Mouse (Mus musculus) limb, embryonic 12.5 days (tissue): ENCODE results near the gene Gm20388. TPM values are rescaled to one million over a fixed set of nuclear protein-coding genes. Genes with fewer than 3 reads are reported as not detected.

ENCODE experiments used
- ATAC-seq: fragments of 200-750 bp; cut with Nextera tagmentation; 2 replicates; pipeline ENCODE4 v1.8.0; 2017; ENCODE audit warnings: low read depth, moderate TSS enrichment; ENCODE audit not compliant: insufficient number of reproducible peaks, insufficient read depth, low FRiP score, low TSS enrichment
- H3K27ac ChIP-seq: fragments of 300-500 bp; sonication (generic); 2 replicates; pipeline ENCODE4 v1.5.1; 2016; ENCODE audit warnings: mild to moderate bottlenecking, moderate library complexity
- H3K27me3 ChIP-seq: fragments of 300-500 bp; sonication (generic); 2 replicates; pipeline ENCODE4 v1.6.1; 2016; ENCODE audit warnings: mild to moderate bottlenecking, moderate library complexity
- H3K36me3 ChIP-seq: fragments of 300-500 bp; sonication (generic); 2 replicates; pipeline ENCODE4 v1.6.1; 2016; ENCODE audit warnings: mild to moderate bottlenecking, moderate library complexity
- H3K4me1 ChIP-seq: fragments of 300-500 bp; sonication (generic); replicated peaks from 2 replicates; pipeline ENCODE4 v1.6.1; 2016
- H3K4me2 ChIP-seq: fragments of 300-500 bp; sonication (generic); 2 replicates; pipeline ENCODE4 v1.6.1; 2016; ENCODE audit warnings: mild to moderate bottlenecking, moderate library complexity
- H3K4me3 ChIP-seq: fragments of 300-500 bp; sonication (generic); replicated peaks from 2 replicates; pipeline ENCODE4 v1.5.1; 2016; ENCODE audit warnings: mild to moderate bottlenecking
- H3K9ac ChIP-seq: fragments of 300-500 bp; sonication (generic); replicated peaks from 2 replicates; pipeline ENCODE4 v1.6.1; 2016; ENCODE audit warnings: mild to moderate bottlenecking, moderate library complexity
- H3K9me3 ChIP-seq: fragments of 300-500 bp; sonication (generic); 2 replicates; pipeline ENCODE4 v1.6.1; 2016; ENCODE audit warnings: mild to moderate bottlenecking, moderate library complexity
- WGBS: fragments of 180-500 bp; shearing (Covaris S2); methylation state at CpG from one replicate; pipeline ENCODE4 v1.1.7; 2016; 5-methylcytosine and 5-hydroxymethylcytosine counted together
- polyA plus RNA-seq: library from polyadenylated mRNA; unstranded; fragments of >200 nt; fragmentation: Nextera tagmentation; extraction: Ambion mirVana; gene quantifications from 2 replicates; pipeline ENCODE4 v1.2.1, GENCODE M21; 2016

The Gm20388 gene
- polyA plus RNA-seq, 1 experiment from 2014 or later = not detected

DNA sequence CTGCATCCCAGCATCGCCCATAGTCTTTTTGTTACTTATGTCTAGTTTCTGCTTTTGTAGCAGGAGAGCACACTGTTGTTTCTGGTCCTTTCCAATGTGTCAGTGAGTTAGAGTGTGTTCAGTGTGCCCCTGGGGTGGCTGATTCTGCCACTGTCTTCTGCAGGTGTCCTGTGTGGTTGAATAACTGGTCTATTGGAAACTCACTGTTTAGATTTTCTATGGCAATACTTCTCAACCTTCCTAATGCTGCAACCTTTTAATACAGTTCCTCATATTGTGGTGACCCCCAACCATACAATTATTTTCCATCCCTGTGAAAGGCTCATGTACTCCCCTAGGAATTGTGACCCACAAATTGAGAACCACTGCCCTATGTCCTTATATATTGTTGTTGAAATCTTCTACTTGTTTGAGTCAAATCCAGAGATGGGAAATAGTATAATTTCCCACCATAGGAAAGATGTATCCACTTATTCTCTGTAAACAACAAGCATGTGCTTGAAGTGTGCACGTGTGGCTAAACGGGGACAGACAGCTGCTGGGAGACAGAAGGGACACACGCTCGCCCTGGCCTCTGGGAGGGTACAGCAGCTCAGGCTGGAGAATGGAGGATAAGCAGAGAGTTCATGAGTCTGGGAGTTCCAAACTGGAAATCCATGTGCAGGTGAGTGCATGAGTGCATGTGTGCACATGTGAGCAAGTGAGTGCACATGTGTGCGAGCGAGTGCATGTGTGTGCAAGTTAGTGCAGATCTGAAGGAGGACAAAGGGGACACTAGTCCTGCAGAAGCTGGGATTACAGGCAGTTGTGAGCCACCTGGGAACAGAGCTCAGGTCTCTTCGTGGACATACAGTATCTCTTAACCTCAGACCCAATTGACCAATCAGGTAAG, 1931.7 kb downstream of the Gm20388 start:
- no peaks in the 10 kb centered on the region for H3K9me3 ChIP-seq
- H3K9ac ChIP-seq = no peak overlapping the region
- H3K27me3 ChIP-seq = no peaks in the 10 kb centered on the region
- no peak overlapping the region for H3K4me3 ChIP-seq
- WGBS = 88% methylated on average over 8 of the region's 8 CpGs
- no peak overlapping the region for H3K4me2 ChIP-seq
- H3K36me3 ChIP-seq = no peaks in the 10 kb centered on the region
- no peak for ATAC-seq
- H3K4me1 ChIP-seq = no peaks in the 10 kb centered on the region
- no peak overlapping the region for H3K27ac ChIP-seq

- Histone ChIP-seq H3K36me3 (no peaks in the 10 kb centered on the region), H3K4me3 (no peak overlapping the region), H3K9ac (no peak overlapping the region), H3K4me1 (no peaks in the 10 kb centered on the region), H3K9me3 (no peaks in the 10 kb centered on the region), H3K27me3 (no peaks in the 10 kb centered on the region), H3K27ac (no peak overlapping the region), H3K4me2 (no peak overlapping the region)
- ATAC-seq = no peak
- 78% methylated on average over 3 of the region's 3 CpGs for WGBS
Observed at GRCm38 (mm10) chr8:121843184-121843733, 1932.6 kb downstream of the Gm20388 start.

DNA sequence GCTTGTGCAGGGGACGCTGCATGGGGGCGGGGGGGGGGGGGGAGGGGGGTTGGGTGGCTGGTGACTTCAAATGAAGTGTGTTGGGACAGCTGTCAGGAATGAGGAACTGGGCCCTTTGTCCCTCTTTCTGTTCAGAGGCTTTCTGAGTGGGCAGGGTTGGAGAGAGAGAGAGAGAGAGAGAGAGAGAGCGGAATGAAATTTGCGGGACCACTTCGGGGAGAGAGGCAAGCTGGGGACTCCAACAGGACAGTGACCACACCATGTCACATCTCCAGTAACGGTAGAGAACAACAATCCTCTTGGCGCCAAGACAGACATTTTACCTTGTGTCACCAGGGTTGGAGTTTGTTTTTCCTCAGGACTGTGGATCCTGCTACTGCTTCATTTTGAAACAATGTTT, 1934.1 kb downstream of the Gm20388 start:
- Histone ChIP-seq H3K4me2 (no peak overlapping the region), H3K4me1 (no peaks in the 10 kb centered on the region), H3K27ac (no peak overlapping the region), H3K9me3 (no peaks in the 10 kb centered on the region), H3K9ac (no peak overlapping the region), H3K27me3 (no peaks in the 10 kb centered on the region; the same call in 1 of the 2 replicates), H3K4me3 (no peak overlapping the region), H3K36me3 (no peaks in the 10 kb centered on the region)
- no peak for ATAC-seq
- 62% methylated on average over 5 of the region's 7 CpGs for WGBS

DNA sequence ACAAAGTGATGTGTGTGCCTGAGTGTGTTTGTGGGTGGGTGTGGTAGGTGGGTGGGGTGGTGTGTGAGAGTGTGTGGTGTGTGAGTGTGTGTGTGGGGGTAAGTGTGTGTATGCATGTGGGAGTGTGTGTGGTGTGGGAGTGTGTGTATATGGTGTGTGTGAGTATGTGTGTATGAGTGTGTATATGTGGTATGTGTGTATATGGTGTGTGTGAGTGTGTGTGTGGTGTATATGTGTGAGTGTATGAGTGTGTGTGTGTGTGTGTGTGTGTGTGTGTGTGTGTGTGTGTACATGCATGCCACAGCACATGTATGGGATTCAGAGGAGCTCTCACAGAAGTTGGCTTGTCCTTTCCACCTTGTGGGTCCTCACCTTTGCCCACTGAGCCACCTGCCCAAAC, 1936.2 kb downstream of the Gm20388 start:
- no peaks in the 10 kb centered on the region for H3K36me3 ChIP-seq
- no peaks in the 10 kb centered on the region for H3K9me3 ChIP-seq
- H3K4me1 ChIP-seq = peaks cover 12% of the 10 kb centered on the region; the same call in 1 of the 2 replicates
- no peak overlapping the region for H3K9ac ChIP-seq
- no peak overlapping the region for H3K4me2 ChIP-seq
- H3K4me3 ChIP-seq = no peak overlapping the region
- peaks cover 4% of the 10 kb centered on the region for H3K27me3 ChIP-seq
- no peak overlapping the region for H3K27ac ChIP-seq
- no peak for ATAC-seq

GRCm38 (mm10) chr8:121847261-121847822, 1936.7 kb downstream of the Gm20388 start:
- Histone ChIP-seq H3K27me3 (peaks cover 8% of the 10 kb centered on the region), H3K9me3 (no peaks in the 10 kb centered on the region), H3K9ac (no peak overlapping the region), H3K4me3 (no peak overlapping the region), H3K4me2 (no peak overlapping the region), H3K36me3 (no peaks in the 10 kb centered on the region), H3K27ac (no peak overlapping the region), H3K4me1 (peaks cover 12% of the 10 kb centered on the region; the same call in 1 of the 2 replicates)
- ATAC-seq = no peak
- 78% methylated on average over 10 of the region's 10 CpGs for WGBS

GRCm38 (mm10) chr8:121847987-121848386, 1937.3 kb downstream of the Gm20388 start:
- H3K36me3 ChIP-seq = no peaks in the 10 kb centered on the region
- no peak for ATAC-seq
- H3K27ac ChIP-seq = no peak overlapping the region
- WGBS = 73% methylated on average over 6 of the region's 6 CpGs
- no peaks in the 10 kb centered on the region for H3K9me3 ChIP-seq
- H3K4me3 ChIP-seq = no peak overlapping the region
- H3K27me3 ChIP-seq = peaks cover 8% of the 10 kb centered on the region
- peaks cover 12% of the 10 kb centered on the region; the same call in 1 of the 2 replicates for H3K4me1 ChIP-seq
- no peak overlapping the region for H3K4me2 ChIP-seq
- 0 out of 2 replicates have a peak overlapping the region, but pooled peaks have one; percentile 23 for H3K9ac ChIP-seq

GRCm38 (mm10) chr8:121848495-121848894, 1937.9 kb downstream of the Gm20388 start:
- Histone ChIP-seq H3K4me1 (peaks cover 12% of the 10 kb centered on the region; the same call in 1 of the 2 replicates), H3K9me3 (no peaks in the 10 kb centered on the region), H3K27me3 (peaks cover 8% of the 10 kb centered on the region), H3K4me2 (no peak overlapping the region), H3K36me3 (no peaks in the 10 kb centered on the region), H3K27ac (no peak overlapping the region), H3K4me3 (no peak overlapping the region), H3K9ac (0 out of 2 replicates have a peak overlapping the region, but pooled peaks have one; percentile 23)
- WGBS = 67% methylated on average over 10 of the region's 10 CpGs
- ATAC-seq = no peak

- 70% methylated on average over 9 of the region's 9 CpGs for WGBS
Observed at GRCm38 (mm10) chr8:121849303-121849702, 1938.7 kb downstream of the Gm20388 start.

GRCm38 (mm10) chr8:121850018-121850417, 1939.4 kb downstream of the Gm20388 start:
- 15% methylated on average over 6 of the region's 6 CpGs for WGBS
- Histone ChIP-seq H3K27ac (no peak overlapping the region), H3K4me3 (no peak overlapping the region), H3K36me3 (no peaks in the 10 kb centered on the region), H3K27me3 (peaks cover 8% of the 10 kb centered on the region), H3K4me2 (no peak overlapping the region), H3K9me3 (no peaks in the 10 kb centered on the region), H3K9ac (no peak overlapping the region), H3K4me1 (peaks cover 12% of the 10 kb centered on the region; the same call in 1 of the 2 replicates)
- no peak for ATAC-seq

More at GRCm38 (mm10) chr8:121849303-121849702, 1938.7 kb downstream of the Gm20388 start:
- Histone ChIP-seq H3K4me3 (no peak overlapping the region), H3K4me1 (peaks cover 12% of the 10 kb centered on the region; the same call in 1 of the 2 replicates), H3K9me3 (no peaks in the 10 kb centered on the region), H3K9ac (no peak overlapping the region), H3K36me3 (no peaks in the 10 kb centered on the region), H3K4me2 (no peak overlapping the region), H3K27ac (no peak overlapping the region), H3K27me3 (peaks cover 8% of the 10 kb centered on the region)
- no peak for ATAC-seq

GRCm38 (mm10) chr8:121850436-121850820, 1939.8 kb downstream of the Gm20388 start:
- Histone ChIP-seq H3K4me1 (peaks cover 12% of the 10 kb centered on the region; the same call in 1 of the 2 replicates), H3K4me3 (peak overlapping the region; percentile 22; the same call in 1 of the 2 replicates), H3K27ac (no peak overlapping the region), H3K27me3 (peaks cover 8% of the 10 kb centered on the region), H3K36me3 (no peaks in the 10 kb centered on the region), H3K9ac (no peak overlapping the region), H3K4me2 (peak overlapping the region; percentile 51), H3K9me3 (no peaks in the 10 kb centered on the region)
- ATAC-seq = no peak
- 44% methylated on average over 12 of the region's 12 CpGs for WGBS

- no peaks in the 10 kb centered on the region for H3K9me3 ChIP-seq
- H3K27ac ChIP-seq = no peak overlapping the region
- peak overlapping the region; percentile 18; the same call in 1 of the 2 replicates for H3K9ac ChIP-seq
- no peaks in the 10 kb centered on the region for H3K36me3 ChIP-seq
- peaks cover 8% of the 10 kb centered on the region for H3K27me3 ChIP-seq
- peak overlapping the region; percentile 22 for H3K4me3 ChIP-seq
- peak overlapping the region; percentile 51 for H3K4me2 ChIP-seq
- peak; percentile 49; the same call in 1 of the 2 replicates for ATAC-seq
- 7% methylated on average over 24 of the region's 24 CpGs for WGBS
- H3K4me1 ChIP-seq = peaks cover 12% of the 10 kb centered on the region; the same call in 1 of the 2 replicates
Observed at GRCm38 (mm10) chr8:121850821-121851470, 1940.3 kb downstream of the Gm20388 start.
